Mouse (Mus musculus): ENCODE measurements around the gene Rab11a. TPM values are rescaled to one million over a fixed set of nuclear protein-coding genes. Genes with fewer than 3 reads are reported as not detected.

The Rab11a gene
- 632 and 680 TPM in 2 replicates for polyA plus RNA-seq (2015; fragmentation: Nextera tagmentation; extraction: Ambion mirVana)

DNA sequence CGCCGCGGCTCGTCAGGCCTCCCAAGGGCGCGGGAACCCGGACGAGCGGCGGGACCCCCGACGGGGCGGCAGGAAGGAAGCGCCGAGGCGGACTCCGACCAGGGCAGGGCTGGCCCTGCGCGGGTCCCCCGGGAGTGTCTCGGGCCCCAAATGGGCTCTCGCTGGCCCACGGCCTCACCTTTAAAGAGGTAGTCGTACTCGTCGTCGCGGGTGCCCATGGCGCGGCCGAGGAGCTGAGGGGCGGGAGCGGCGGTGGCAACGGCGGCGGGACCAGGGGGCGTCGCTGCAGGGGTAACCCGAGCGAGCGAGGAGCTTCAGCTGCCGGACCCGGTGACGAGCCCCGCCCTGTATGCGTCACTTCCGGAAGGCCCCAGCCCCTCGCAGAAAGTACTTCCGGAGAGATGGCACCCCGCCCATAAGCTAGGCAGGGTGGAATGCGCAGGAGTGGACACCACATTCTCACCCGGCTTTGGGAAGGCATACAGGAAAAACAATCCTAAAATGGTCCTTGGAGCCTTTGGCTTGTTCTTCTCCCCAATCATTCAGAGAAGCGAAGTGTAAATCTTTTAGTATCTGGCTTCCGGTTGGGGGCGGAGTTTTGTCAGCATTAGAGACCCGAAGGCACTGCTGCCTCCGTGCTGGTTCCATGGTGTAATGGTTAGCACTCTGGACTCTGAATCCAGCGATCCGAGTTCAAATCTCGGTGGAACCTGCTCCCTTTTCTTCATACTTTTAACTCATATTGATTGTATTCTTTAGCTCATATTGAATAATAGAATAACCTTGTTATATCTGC, at the start of gene Rab11a:
Rab11a (minus strand) TSS at position 353 of the 796 bp plus-strand sequence.
- peak within 1 kb of the TSS; percentile 68 for H3K4me2 ChIP-seq (replicated peaks; ENCODE audit: low read depth, low read length)
- H3K9ac ChIP-seq (replicated peaks; ENCODE audit: low read length) = peak within 1 kb of the TSS; percentile 94
- WGBS = under 1% methylated on average over 46 of the region's 61 CpGs
- H3K27me3 ChIP-seq (ENCODE audit: insufficient read depth, low read length) = no peaks in the 10 kb centered on the region
- H3K4me1 ChIP-seq (ENCODE audit: insufficient read depth, low read length) = peaks cover 3% of the 10 kb centered on the region; the same call in 1 of the 2 replicates
- ATAC-seq (ENCODE audit: low FRiP score, low TSS enrichment) = peak; percentile 95
- H3K4me3 ChIP-seq (ENCODE audit: low read length) = peak within 1 kb of the TSS; percentile 94
- no peaks in the 10 kb centered on the region for H3K9me3 ChIP-seq (ENCODE audit: low read length)
- no peaks in the 10 kb centered on the region for H3K36me3 ChIP-seq (ENCODE audit: insufficient read depth, low read length)
- peak within 1 kb of the TSS; percentile 97 for H3K27ac ChIP-seq (ENCODE audit: low read length)

DNA sequence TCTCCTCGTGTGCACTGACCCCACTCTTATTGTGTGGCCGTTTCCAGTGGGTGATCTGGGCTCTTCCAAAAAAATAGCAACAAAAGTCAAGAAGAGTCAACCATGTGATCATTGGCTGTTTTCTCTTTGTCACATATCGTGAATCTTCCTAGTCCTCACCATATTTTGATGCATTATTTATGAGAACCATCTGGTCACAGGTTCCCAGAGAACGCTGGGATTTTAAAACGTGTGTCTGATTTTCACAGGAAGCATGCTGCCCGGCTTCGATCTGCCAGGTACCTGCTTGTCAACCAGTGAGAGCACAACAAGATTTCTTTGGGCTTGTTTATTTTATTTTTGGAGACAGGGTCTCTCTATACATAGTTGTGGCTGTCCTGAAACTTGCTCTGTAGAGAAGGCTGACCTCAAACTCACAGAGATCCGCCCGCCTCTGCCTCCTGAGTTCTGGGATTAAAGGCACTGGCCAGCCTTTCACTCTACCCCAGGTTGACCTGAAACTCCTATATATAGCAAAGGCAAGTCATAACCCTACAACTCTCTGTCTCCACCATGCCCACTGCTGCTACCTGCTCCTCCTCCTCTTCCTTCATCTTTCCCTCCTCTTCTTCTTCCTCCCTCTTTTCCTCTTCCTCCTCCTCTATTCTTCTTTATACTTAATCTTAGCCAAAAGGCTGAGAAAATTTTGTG, 48.8 kb upstream of the Rab11a start:
- Histone ChIP-seq H3K27ac (ENCODE audit: low read length) (no peak overlapping the region), H3K4me3 (ENCODE audit: low read length) (no peak overlapping the region), H3K36me3 (ENCODE audit: insufficient read depth, low read length) (no peaks in the 10 kb centered on the region), H3K27me3 (ENCODE audit: insufficient read depth, low read length) (no peaks in the 10 kb centered on the region), H3K9me3 (ENCODE audit: low read length) (no peaks in the 10 kb centered on the region), H3K4me1 (ENCODE audit: insufficient read depth, low read length) (no peaks in the 10 kb centered on the region), H3K4me2 (replicated peaks; ENCODE audit: low read depth, low read length) (no peak overlapping the region), H3K9ac (replicated peaks; ENCODE audit: low read length) (no peak overlapping the region)
- ATAC-seq (ENCODE audit: low FRiP score, low TSS enrichment) = no peak
- WGBS = 80% methylated on average over 9 of the region's 9 CpGs

DNA sequence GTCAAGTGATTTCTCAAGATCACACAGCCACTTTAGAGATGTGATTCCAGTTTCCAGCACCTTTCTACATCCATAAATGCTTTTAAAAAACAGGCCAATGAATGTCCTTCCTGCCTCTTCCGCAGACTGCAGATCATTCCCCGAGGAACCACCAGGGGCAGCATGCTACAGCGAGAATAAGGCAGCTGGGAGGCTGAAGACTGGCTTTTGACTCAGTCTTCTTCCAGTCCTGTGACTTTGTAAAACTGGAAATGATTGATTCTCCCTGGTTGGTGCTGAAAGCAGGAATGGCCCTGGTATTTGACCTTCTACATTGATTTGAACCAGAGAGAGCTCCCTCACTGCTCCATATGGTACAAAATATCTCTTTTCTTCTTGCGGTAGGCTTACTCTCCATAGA, 47.3 kb upstream of the Rab11a start:
- Histone ChIP-seq H3K4me3 (ENCODE audit: low read length) (no peak overlapping the region), H3K27me3 (ENCODE audit: insufficient read depth, low read length) (no peaks in the 10 kb centered on the region), H3K36me3 (ENCODE audit: insufficient read depth, low read length) (no peaks in the 10 kb centered on the region), H3K4me1 (ENCODE audit: insufficient read depth, low read length) (no peaks in the 10 kb centered on the region), H3K4me2 (replicated peaks; ENCODE audit: low read depth, low read length) (no peak overlapping the region), H3K27ac (ENCODE audit: low read length) (no peak overlapping the region), H3K9me3 (ENCODE audit: low read length) (no peaks in the 10 kb centered on the region), H3K9ac (replicated peaks; ENCODE audit: low read length) (no peak overlapping the region)
- no peak for ATAC-seq (ENCODE audit: low FRiP score, low TSS enrichment)
- 31% methylated on average over 4 of the region's 4 CpGs for WGBS

DNA sequence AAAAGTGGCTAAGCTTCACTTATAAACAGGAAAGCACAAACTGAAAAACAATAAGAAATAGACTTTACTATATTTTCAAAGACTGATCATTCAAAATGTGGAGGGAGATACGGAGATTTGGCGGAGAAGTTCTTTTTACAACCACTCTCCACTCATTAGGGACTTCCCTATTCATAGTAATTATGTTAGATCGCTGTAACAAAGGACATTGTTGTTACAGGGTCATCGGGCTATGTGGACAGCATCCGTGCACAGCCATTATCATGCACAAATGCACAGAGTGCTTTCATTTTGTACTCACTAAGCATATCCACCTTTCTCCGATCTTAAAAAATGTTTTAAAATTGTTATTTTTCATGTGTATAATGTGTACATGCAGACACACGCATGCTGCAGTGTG, 46.0 kb upstream of the Rab11a start:
- no peak overlapping the region for H3K9ac ChIP-seq (replicated peaks; ENCODE audit: low read length)
- no peaks in the 10 kb centered on the region for H3K9me3 ChIP-seq (ENCODE audit: low read length)
- H3K27me3 ChIP-seq (ENCODE audit: insufficient read depth, low read length) = no peaks in the 10 kb centered on the region
- H3K27ac ChIP-seq (ENCODE audit: low read length) = no peak overlapping the region
- H3K4me2 ChIP-seq (replicated peaks; ENCODE audit: low read depth, low read length) = no peak overlapping the region
- WGBS = 90% methylated on average over 7 of the region's 7 CpGs
- no peaks in the 10 kb centered on the region for H3K36me3 ChIP-seq (ENCODE audit: insufficient read depth, low read length)
- H3K4me1 ChIP-seq (ENCODE audit: insufficient read depth, low read length) = no peaks in the 10 kb centered on the region
- ATAC-seq (ENCODE audit: low FRiP score, low TSS enrichment) = no peak
- no peak overlapping the region for H3K4me3 ChIP-seq (ENCODE audit: low read length)

DNA sequence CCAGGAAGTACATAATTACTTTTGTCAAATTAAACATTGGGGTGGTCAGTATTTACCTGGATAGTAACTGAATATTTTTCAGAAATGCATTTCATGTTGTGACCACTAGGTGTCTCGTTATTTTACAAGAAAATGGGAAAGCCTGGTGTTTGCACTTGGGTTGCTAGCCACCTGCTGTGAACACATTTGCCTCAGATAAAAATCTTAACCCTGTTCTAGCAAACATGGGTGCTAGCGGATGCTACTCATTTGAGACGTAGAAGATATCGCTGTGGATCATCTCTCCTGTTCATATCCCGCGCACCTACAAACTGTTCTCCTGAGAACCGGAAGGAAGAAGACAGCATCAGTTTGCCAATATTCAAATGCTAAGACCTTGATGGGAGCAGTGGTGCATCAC, 42.1 kb upstream of the Rab11a start:
- H3K4me3 ChIP-seq (ENCODE audit: low read length) = no peak overlapping the region
- H3K9me3 ChIP-seq (ENCODE audit: low read length) = no peaks in the 10 kb centered on the region
- H3K27me3 ChIP-seq (ENCODE audit: insufficient read depth, low read length) = no peaks in the 10 kb centered on the region
- no peaks in the 10 kb centered on the region for H3K4me1 ChIP-seq (ENCODE audit: insufficient read depth, low read length)
- H3K27ac ChIP-seq (ENCODE audit: low read length) = no peak overlapping the region
- no peak overlapping the region for H3K4me2 ChIP-seq (replicated peaks; ENCODE audit: low read depth, low read length)
- 40% methylated on average over 7 of the region's 7 CpGs for WGBS
- ATAC-seq (ENCODE audit: low FRiP score, low TSS enrichment) = no peak
- no peak overlapping the region for H3K9ac ChIP-seq (replicated peaks; ENCODE audit: low read length)
- H3K36me3 ChIP-seq (ENCODE audit: insufficient read depth, low read length) = no peaks in the 10 kb centered on the region

DNA sequence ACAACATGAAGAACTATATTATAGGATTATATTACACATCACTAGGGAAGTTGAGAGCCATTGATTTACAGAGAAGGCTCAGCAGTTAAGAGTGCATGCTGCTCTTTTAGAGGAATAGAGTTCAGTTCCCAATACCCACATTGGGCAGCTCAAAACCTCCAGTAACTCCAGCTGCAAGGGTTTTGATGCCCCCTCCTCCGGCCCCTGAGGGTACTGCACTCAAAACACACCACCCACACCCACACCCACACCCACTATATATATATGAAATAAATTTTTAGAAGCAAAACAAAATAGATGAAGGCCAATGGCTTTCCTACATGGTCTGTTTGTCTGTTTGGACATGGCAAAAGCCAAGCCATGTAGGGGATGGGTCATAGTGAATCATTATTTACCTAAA, 40.6 kb upstream of the Rab11a start:
- H3K4me3 ChIP-seq (ENCODE audit: low read length) = no peak overlapping the region
- no peak overlapping the region for H3K27ac ChIP-seq (ENCODE audit: low read length)
- H3K36me3 ChIP-seq (ENCODE audit: insufficient read depth, low read length) = no peaks in the 10 kb centered on the region
- H3K27me3 ChIP-seq (ENCODE audit: insufficient read depth, low read length) = no peaks in the 10 kb centered on the region
- no peak overlapping the region for H3K9ac ChIP-seq (replicated peaks; ENCODE audit: low read length)
- no peaks in the 10 kb centered on the region for H3K9me3 ChIP-seq (ENCODE audit: low read length)
- WGBS = 86% methylated on average over 1 of the region's 1 CpGs
- H3K4me1 ChIP-seq (ENCODE audit: insufficient read depth, low read length) = peaks cover 6% of the 10 kb centered on the region; the same call in 1 of the 2 replicates
- H3K4me2 ChIP-seq (replicated peaks; ENCODE audit: low read depth, low read length) = no peak overlapping the region
- ATAC-seq (ENCODE audit: low FRiP score, low TSS enrichment) = no peak

DNA sequence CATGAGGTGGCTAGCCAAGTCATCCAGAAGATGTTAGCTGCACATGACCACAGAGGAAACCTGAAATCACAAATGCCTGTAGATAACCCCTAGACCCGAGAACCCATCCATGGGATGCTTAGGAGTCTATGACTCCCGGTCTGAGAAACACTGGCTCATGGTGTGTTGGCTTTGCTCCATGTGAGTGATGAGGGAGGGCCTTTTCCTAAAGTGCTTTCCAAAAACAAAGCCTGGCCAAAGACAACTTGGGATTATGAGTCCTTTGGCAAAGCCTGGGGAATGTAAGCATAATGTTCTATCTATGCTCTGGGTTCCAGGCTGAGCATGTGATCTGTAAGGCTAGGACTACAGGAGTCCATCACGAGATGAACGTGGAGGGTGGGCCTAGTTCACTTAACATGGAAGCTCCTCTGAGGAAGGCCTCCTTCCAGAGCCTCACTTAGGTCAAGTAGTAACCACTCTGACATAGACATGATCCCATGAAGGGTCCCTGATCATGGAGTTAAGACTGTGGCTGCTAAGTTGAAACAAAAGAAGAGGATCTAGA, 40.0 kb upstream of the Rab11a start:
- Histone ChIP-seq H3K36me3 (ENCODE audit: insufficient read depth, low read length) (no peaks in the 10 kb centered on the region), H3K9ac (replicated peaks; ENCODE audit: low read length) (no peak overlapping the region), H3K9me3 (ENCODE audit: low read length) (no peaks in the 10 kb centered on the region), H3K4me1 (ENCODE audit: insufficient read depth, low read length) (peaks cover 6% of the 10 kb centered on the region; the same call in 1 of the 2 replicates), H3K4me2 (replicated peaks; ENCODE audit: low read depth, low read length) (no peak overlapping the region), H3K27ac (ENCODE audit: low read length) (no peak overlapping the region), H3K27me3 (ENCODE audit: insufficient read depth, low read length) (no peaks in the 10 kb centered on the region), H3K4me3 (ENCODE audit: low read length) (no peak overlapping the region)
- 83% methylated on average over 4 of the region's 4 CpGs for whole genome bisulfite sequencing
- ATAC-seq (ENCODE audit: low FRiP score, low TSS enrichment) = no peak

DNA sequence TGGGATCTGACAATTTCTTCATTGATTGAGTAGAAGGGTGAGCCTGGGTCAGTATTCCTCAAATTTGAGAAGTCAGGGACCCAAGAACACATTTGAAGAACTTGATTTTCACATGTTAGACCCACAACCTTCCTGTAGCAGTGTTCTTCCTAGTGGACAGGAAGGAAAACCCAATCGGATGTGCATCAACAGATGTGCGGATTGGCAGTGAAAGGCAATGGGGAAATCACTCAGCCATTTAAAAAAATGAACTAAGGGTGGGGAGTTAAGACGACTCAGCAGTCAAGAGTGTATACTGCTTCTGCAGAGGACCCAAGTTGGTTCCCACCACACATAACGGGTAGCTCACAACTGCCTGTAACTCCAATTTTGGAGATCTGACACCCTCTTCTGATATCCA, 37.9 kb upstream of the Rab11a start:
- peaks cover 7% of the 10 kb centered on the region; the same call in 1 of the 2 replicates for H3K9me3 ChIP-seq (ENCODE audit: low read length)
- no peak overlapping the region for H3K4me2 ChIP-seq (replicated peaks; ENCODE audit: low read depth, low read length)
- no peak for ATAC-seq (ENCODE audit: low FRiP score, low TSS enrichment)
- H3K27ac ChIP-seq (ENCODE audit: low read length) = no peak overlapping the region
- H3K4me3 ChIP-seq (ENCODE audit: low read length) = no peak overlapping the region
- no peak overlapping the region for H3K9ac ChIP-seq (replicated peaks; ENCODE audit: low read length)
- H3K36me3 ChIP-seq (ENCODE audit: insufficient read depth, low read length) = no peaks in the 10 kb centered on the region
- no peaks in the 10 kb centered on the region; the same call in 1 of the 2 replicates for H3K27me3 ChIP-seq (ENCODE audit: insufficient read depth, low read length)
- WGBS = 67% methylated on average over 4 of the region's 4 CpGs
- H3K4me1 ChIP-seq (ENCODE audit: insufficient read depth, low read length) = peaks cover 6% of the 10 kb centered on the region; the same call in 1 of the 2 replicates

DNA sequence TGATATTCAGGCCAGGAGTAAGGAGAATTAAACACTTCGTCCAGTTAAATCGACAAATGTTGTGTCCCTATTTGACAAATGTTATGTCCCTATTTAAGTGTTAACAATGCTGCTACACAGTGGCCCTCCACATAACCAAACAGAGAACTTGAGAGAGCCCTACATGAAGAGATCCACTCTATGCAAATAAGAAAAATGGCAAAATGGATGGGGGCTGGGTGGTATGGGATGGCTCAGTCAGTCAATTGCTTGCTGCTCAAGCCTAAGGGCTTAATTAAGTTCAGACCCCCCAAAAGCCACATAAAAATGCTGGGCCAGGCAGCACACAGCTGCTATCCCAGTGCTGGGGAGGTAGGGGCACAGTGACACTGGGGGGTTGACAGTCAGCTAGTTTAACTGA, 37.3 kb upstream of the Rab11a start:
- H3K27me3 ChIP-seq (ENCODE audit: insufficient read depth, low read length) = no peaks in the 10 kb centered on the region; the same call in 1 of the 2 replicates
- 98% methylated on average over 2 of the region's 2 CpGs for WGBS
- H3K9ac ChIP-seq (replicated peaks; ENCODE audit: low read length) = no peak overlapping the region
- no peak overlapping the region for H3K4me3 ChIP-seq (ENCODE audit: low read length)
- H3K4me1 ChIP-seq (ENCODE audit: insufficient read depth, low read length) = peaks cover 6% of the 10 kb centered on the region; the same call in 1 of the 2 replicates
- no peaks in the 10 kb centered on the region for H3K36me3 ChIP-seq (ENCODE audit: insufficient read depth, low read length)
- no peak for ATAC-seq (ENCODE audit: low FRiP score, low TSS enrichment)
- H3K4me2 ChIP-seq (replicated peaks; ENCODE audit: low read depth, low read length) = no peak overlapping the region
- H3K9me3 ChIP-seq (ENCODE audit: low read length) = peaks cover 7% of the 10 kb centered on the region; the same call in 1 of the 2 replicates
- H3K27ac ChIP-seq (ENCODE audit: low read length) = no peak overlapping the region

All from kidney, embryonic 16.5 days (tissue).